Comparison of ENCODE assay signal across 8 mouse cellular contexts in the genomic region with DNA sequence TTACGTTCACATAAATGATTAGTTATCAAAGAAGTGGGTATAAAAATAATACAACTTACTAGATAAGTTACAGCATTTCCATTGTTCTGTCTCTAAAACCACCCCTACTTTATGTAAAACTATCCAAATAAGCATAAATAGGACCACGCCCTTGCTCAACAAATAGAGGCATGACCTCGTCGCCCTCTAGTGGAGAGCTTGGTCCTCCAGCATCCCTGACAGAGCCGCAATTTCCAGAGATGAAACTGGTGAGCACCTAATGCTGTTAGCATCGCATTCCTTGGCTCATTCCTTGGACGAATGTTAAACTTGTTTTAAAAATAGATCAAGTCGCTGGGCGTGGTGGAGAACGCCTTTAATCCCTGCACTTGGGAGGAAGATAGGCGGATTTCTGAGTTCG. TPM values are rescaled to one million over a fixed set of nuclear protein-coding genes. Genes with fewer than 3 reads are reported as not detected.
DNase-seq lines count a peak whose midpoint lies in the region; ATAC-seq and TF ChIP-seq lines count a peak whose summit lies in the region.

No protein-coding gene starts in this region.

- ATAC-seq in forebrain, embryonic 12.5 days (ENCODE audit: low FRiP score), result no peak
- ATAC-seq in liver, postnatal 0 days, result no peak

- H3K27me3 ChIP-seq in forebrain, embryonic 10.5 days (ENCODE audit: poor library complexity, severe bottlenecking), result no peaks in the 10 kb centered on the region
- no peaks in the 10 kb centered on the region for H3K27me3 ChIP-seq in forebrain, embryonic 12.5 days
- no peaks in the 10 kb centered on the region for H3K27me3 ChIP-seq in liver, postnatal 0 days (ENCODE audit: insufficient read depth, low read length)

- H3K4me2 ChIP-seq in forebrain, embryonic 12.5 days, result no peak overlapping the region
- H3K4me2 ChIP-seq in liver, postnatal 0 days (ENCODE audit: low read depth, low read length), result no peak overlapping the region

- no peaks in the 10 kb centered on the region for H3K36me3 ChIP-seq in forebrain, embryonic 10.5 days (replicated peaks)
- H3K36me3 ChIP-seq in forebrain, embryonic 12.5 days (replicated peaks), result no peaks in the 10 kb centered on the region
- H3K36me3 ChIP-seq in liver, postnatal 0 days (replicated peaks; ENCODE audit: insufficient read depth, low read length), result no peaks in the 10 kb centered on the region

- H3K27ac ChIP-seq in forebrain, embryonic 10.5 days, result no peak overlapping the region
- no peak overlapping the region for H3K27ac ChIP-seq in forebrain, embryonic 12.5 days
- no peak overlapping the region for H3K27ac ChIP-seq in liver, postnatal 0 days (ENCODE audit: low read depth)

- H3K9ac ChIP-seq in forebrain, embryonic 12.5 days, result no peak overlapping the region
- H3K9ac ChIP-seq in liver, postnatal 0 days (replicated peaks), result no peak overlapping the region

- peak; percentile 86 for TF ChIP-seq CTCF in liver, postnatal 0 days (IDR thresholded peaks at IDR 0.05; ENCODE audit: low read depth)

- WGBS in forebrain, embryonic 10.5 days, result 39% methylated on average over 12 of the region's 12 CpGs
- WGBS in forebrain, embryonic 12.5 days, result 41% methylated on average over 12 of the region's 12 CpGs
- WGBS in liver, postnatal 0 days (ENCODE audit: insufficient replicate concordance), result 35% methylated on average over 12 of the region's 12 CpGs

- no peaks in the 10 kb centered on the region for H3K4me1 ChIP-seq in forebrain, embryonic 10.5 days
- H3K4me1 ChIP-seq in forebrain, embryonic 12.5 days, result no peaks in the 10 kb centered on the region
- H3K4me1 ChIP-seq in liver, postnatal 0 days (ENCODE audit: insufficient read depth), result no peaks in the 10 kb centered on the region; the same call in 1 of the 2 replicates

- intact Hi-C loops in heart, postnatal 10 days (cut with DNase I), result no loop called here

- TF ChIP-seq EP300 in liver, postnatal 0 days (IDR thresholded peaks at IDR 0.05; ENCODE audit: low read depth), result no peak

- no peaks in the 10 kb centered on the region; the same call in 1 of the 2 replicates for H3K9me3 ChIP-seq in forebrain, embryonic 10.5 days
- no peaks in the 10 kb centered on the region for H3K9me3 ChIP-seq in forebrain, embryonic 12.5 days
- H3K9me3 ChIP-seq in liver, postnatal 0 days (ENCODE audit: low read length), result no peaks in the 10 kb centered on the region

- DNase-seq in forebrain, embryonic 10.5 days (ENCODE audit: extremely low spot score, low spot score), result peak; percentile 50
- DNase-seq in ovary, postnatal 36 days (ENCODE audit: low spot score), result peak; percentile 11
- DNase-seq in ovary, postnatal 14 days (ENCODE audit: low spot score), result no peak
- DNase-seq in c-Kit-negative CD71-positive TER-119-positive erythroid progenitor cells, embryonic 14.5 days (ENCODE audit: low read depth, low spot score), result peak; percentile 52
- peak; percentile 33 to 54 for DNase-seq in heart, postnatal 10 days
- peak; percentile 72 for DNase-seq in liver, postnatal 0 days
- peak; percentile 20 to 39 for DNase-seq in spleen, postnatal 14 days (ENCODE audit: low spot score in 2 of 2)

- no peak overlapping the region for H3K4me3 ChIP-seq in forebrain, embryonic 10.5 days
- H3K4me3 ChIP-seq in forebrain, embryonic 12.5 days (replicated peaks), result no peak overlapping the region
- no peak overlapping the region for H3K4me3 ChIP-seq in liver, postnatal 0 days (ENCODE audit: low read depth, low read length)

RNA-seq across cellular contexts. Expression of a gene that starts 9.7 kb away (rescaled TPM):
- 9.8 and 10.2 TPM in 2 replicates for polyA plus RNA-seq in forebrain, embryonic 10.5 days (2016; fragmentation: Nextera tagmentation; extraction: Ambion mirVana)
- polyA plus RNA-seq in forebrain, embryonic 12.5 days (2016; fragmentation: Nextera tagmentation; extraction: Ambion mirVana), result 7.1 and 8.0 TPM in 2 replicates
- total RNA-seq in heart, postnatal 10 days (2021), result 1 to 10 TPM; 1.2 to 1.7 TPM
- 1.4 and 1.5 TPM in 2 replicates for polyA plus RNA-seq in liver, postnatal 0 days (2015; fragmentation: Nextera tagmentation; extraction: Ambion mirVana)

RNA-seq across cellular contexts. Expression of a gene that starts 9.8 kb away (rescaled TPM):
- polyA plus RNA-seq in forebrain, embryonic 10.5 days (2016; fragmentation: Nextera tagmentation; extraction: Ambion mirVana), result 2.4 and 2.7 TPM in 2 replicates
- polyA plus RNA-seq in forebrain, embryonic 12.5 days (2016; fragmentation: Nextera tagmentation; extraction: Ambion mirVana), result 2.1 and 2.9 TPM in 2 replicates
- total RNA-seq in heart, postnatal 10 days (2021), result under 1 TPM; 0.57 to 0.93 TPM
- 1.3 TPM in 2 replicates for polyA plus RNA-seq in liver, postnatal 0 days (2015; fragmentation: Nextera tagmentation; extraction: Ambion mirVana)

RNA-seq across cellular contexts. Expression of a gene that starts 45.5 kb away (rescaled TPM):
- polyA plus RNA-seq in forebrain, embryonic 10.5 days (2016; fragmentation: Nextera tagmentation; extraction: Ambion mirVana), result 0.36 and 0.80 TPM in 2 replicates
- 0.65 and 0.66 TPM in 2 replicates for polyA plus RNA-seq in forebrain, embryonic 12.5 days (2016; fragmentation: Nextera tagmentation; extraction: Ambion mirVana)
- 1 to 10 TPM; 3.2 to 3.8 TPM for total RNA-seq in heart, postnatal 10 days (2021)
- polyA plus RNA-seq in liver, postnatal 0 days (2015; fragmentation: Nextera tagmentation; extraction: Ambion mirVana), result 0.26 and 0.29 TPM in 2 replicates
